Mouse (Mus musculus): ENCODE data around the gene Slc38a8.

The Slc38a8 gene

GRCm38 (mm10) chr8:119487093-119487492 is 14.4 kb downstream of the Slc38a8 start:
- no peak for DNase-seq (ENCODE audit: low read depth in 1 of 2, low spot score in 2 of 2)

- DNase-seq (ENCODE audit: low read depth in 1 of 2, low spot score in 2 of 2) = no peak
Measured at GRCm38 (mm10) chr8:119484145-119484896, 17.2 kb downstream of the Slc38a8 start.

DNA sequence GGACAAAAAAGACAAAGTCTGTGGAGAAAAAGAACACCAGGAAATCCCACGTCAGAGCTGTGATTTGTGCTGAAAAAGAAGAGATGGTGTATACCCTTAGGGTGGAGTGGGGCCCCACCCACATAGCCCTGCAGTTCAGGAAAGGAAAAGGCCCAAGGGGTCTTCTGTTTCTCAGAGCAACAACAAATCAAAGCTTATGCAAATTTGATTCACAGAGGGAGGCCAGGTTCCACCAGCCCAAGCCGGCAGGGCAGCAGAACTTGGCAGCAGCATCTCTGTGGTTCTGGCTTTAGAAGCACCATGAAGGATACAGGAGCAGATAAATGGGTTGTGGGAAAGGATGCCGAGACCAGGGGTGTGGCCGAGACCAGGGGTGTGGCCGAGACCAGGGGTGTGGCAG is 22.8 kb downstream of the Slc38a8 start:
- DNase-seq (ENCODE audit: low read depth in 1 of 2, low spot score in 2 of 2) = no peak

GRCm38 (mm10) chr8:119468091-119468490 is 33.4 kb downstream of the Slc38a8 start:
- DNase-seq (ENCODE audit: low read depth in 1 of 2, low spot score in 2 of 2) = no peak

DNA sequence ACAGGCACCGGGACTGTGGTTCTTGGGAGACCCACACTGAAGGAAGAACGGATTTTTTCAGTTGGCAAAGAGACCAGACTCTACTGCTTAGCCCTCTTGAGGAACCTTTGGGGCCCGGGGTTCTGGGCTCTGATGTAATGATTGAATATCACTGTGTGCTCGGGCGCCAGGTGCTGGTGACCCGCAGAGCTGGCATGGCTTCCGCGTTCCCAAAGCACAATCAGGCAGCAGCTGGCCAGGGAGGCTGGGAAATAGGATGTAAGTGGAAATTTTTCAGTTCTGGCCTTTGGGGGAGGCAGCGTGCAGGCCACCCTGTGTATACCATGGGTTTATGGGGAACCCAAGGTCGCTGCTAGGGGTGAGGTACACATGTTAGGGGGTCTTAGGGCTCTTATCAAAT is 34.7 kb downstream of the Slc38a8 start:
- DNase-seq (ENCODE audit: low read depth in 1 of 2, low spot score in 2 of 2) = no peak

- DNase-seq (ENCODE audit: low read depth in 1 of 2, low spot score in 2 of 2) = no peak
Measured at GRCm38 (mm10) chr8:119466105-119466504, 35.4 kb downstream of the Slc38a8 start.

GRCm38 (mm10) chr8:119463709-119464108 is 37.8 kb downstream of the Slc38a8 start:
- no peak for DNase-seq (ENCODE audit: low read depth in 1 of 2, low spot score in 2 of 2)

DNA sequence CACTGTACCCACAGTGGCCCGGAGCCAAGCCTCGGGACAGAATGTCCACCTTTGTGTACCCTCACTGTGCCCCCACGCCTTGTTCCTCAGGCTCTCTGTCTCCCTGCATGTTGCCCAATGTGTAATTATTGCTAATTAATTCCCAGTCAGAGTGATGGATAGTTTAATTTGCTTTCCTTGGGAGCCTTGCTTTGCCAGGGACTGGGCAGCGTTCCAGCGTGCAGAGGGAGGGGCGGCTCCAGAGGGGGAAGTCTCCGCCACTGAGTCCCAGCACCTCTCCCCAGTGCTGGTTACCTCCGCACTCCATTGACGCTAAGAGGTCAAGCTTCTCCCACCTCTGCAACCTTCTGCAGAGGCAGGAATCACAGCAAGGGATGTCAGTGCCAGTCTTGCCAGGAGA is 40.1 kb downstream of the Slc38a8 start:
- no peak for DNase-seq (ENCODE audit: low read depth in 1 of 2, low spot score in 2 of 2)

DNA sequence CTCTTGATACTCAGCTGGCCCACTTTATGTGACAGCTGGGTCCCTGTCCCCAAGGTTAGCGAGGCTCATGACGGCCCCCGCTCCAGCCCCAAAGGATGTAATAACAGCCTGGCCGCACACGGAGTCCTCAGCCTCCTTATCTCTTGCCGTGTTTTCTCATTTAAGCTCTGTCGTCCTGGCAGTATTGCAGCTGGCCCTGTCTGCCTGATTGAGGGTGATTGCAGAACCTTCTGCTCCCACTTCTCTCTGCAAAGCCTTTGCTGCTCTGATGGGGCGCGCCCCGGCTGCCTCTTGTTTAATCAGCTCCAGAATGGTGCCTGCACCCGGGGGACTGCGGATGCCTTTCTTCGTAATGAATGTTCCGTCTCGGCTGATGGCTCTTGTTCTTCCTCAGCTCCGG is 41.8 kb downstream of the Slc38a8 start:
- DNase-seq (ENCODE audit: low read depth in 1 of 2, low spot score in 2 of 2) = no peak

- DNase-seq (ENCODE audit: low read depth in 1 of 2, low spot score in 2 of 2) = no peak
Measured at GRCm38 (mm10) chr8:119456045-119456444, 45.5 kb downstream of the Slc38a8 start.

- DNase-seq (ENCODE audit: low read depth in 1 of 2, low spot score in 2 of 2) = no peak
Measured at GRCm38 (mm10) chr8:119452919-119453318, 48.6 kb downstream of the Slc38a8 start.

DNA sequence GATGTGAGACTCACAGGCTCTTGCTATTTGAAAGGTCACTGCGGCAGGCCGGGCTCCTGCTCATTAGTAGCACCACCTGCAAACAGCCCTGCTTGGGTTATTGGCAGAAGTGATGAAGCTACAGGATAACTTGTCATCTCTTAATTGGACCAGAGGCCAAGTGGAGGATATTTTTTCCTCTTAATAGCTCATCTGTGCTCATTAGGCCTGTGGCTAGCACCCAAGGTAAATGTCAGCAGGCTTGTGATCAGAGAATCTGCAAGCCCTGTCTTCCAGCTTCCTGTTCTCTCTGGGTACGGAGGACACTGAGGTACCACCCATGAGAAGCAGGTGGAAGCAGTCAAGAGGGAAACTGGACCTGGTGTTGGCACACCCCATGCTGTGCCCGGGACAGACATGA is 50.4 kb downstream of the Slc38a8 start:
- DNase-seq (ENCODE audit: low read depth in 1 of 2, low spot score in 2 of 2) = no peak

DNA sequence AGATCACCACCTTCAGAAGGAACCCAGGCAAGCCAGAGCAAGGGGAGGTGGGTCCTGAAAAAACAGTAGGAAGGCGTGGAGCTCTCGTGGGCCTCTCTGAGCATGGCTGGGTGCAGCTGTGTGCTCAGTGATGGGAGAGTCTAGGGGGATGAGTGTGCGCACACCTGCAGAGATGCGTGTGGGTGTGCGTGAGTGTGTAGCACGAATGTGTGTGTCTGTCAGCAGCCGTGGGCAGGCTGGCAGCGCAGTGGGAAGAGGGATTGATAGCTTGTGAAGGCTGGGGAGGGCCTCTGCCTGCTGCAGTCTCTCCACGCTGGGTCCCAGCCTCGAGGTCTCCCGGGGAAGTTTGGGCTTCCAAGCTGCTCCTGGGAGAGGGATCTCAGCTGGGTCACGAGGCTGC is 51.9 kb downstream of the Slc38a8 start:
- no peak for DNase-seq (ENCODE audit: low read depth in 1 of 2, low spot score in 2 of 2)

- no peak for DNase-seq (ENCODE audit: low read depth in 1 of 2, low spot score in 2 of 2)
Measured at GRCm38 (mm10) chr8:119447781-119448170, 53.7 kb downstream of the Slc38a8 start.

GRCm38 (mm10) chr8:119446990-119447780 is 54.3 kb downstream of the Slc38a8 start:
- DNase-seq (ENCODE audit: low read depth in 1 of 2, low spot score in 2 of 2) = no peak

DNA sequence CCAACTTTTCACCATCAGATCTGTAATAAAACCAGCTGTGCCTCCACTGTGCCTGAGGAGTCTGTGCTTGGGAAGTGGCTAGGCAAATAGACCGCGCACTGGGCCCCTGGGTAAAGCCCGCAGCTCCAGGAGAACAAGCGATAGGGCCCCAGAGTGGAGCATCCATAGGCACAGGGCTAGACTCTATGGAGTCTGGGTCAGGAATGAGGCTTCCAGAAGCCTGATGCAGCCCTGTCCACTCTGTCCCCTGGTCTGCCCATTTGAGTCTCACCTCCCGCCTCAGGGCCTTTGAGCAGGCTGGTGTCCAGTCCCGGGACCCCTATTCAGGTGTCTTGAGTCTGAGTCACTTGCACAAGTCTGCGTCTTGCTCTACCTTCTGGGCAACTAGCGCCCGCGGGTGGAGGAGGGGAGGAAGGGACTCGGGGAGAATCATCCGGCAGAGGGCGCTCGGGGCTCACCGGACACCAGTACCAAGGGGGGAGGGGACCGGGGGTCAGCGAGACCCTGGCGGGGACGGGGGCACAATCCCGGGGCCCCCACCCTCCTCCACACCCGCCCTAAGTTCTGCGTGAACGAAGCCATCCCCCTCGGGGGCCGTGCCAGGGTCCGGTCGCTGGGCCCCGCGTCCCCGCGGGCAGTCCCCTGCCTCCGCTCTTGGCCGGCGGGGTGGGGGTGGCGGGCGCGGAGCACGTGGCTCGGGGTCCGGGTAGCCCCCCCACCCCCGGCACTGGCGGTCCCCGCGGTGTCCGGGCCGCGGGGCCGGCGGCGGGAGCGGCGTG is 55.1 kb downstream of the Slc38a8 start, which contains the start of gene Necab2:
Necab2 (plus strand) TSS at position 509 of the 779 bp plus-strand sequence.
- peak in 1 of 2 experiments; percentile 38 for DNase-seq (ENCODE audit: low read depth in 1 of 2, low spot score in 2 of 2)

DNA sequence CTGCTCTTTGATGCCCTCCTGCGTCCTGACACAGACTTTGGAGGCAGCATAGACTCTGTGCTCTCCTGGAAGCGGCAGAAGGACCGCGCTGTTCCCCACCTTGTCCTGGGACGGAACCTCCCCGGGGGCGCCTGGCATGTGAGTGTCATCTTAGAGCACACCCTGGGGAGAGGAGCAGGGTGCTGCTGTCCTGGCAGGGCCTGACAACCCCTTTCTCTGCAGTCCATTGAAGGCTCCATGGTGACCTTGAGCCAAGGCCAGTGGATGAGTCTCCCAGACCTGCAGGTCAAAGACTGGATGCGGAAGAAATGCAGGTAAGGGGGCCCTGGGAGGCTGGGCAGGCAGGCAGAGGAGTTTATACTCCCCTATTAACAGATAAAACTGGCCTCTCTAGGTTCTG is 58.5 kb downstream of the Slc38a8 start:
- no peak for DNase-seq (ENCODE audit: low read depth in 1 of 2, low spot score in 2 of 2)

- no peak for DNase-seq (ENCODE audit: low read depth in 1 of 2, low spot score in 2 of 2)
Measured at GRCm38 (mm10) chr8:119442013-119442412, 59.5 kb downstream of the Slc38a8 start.

DNA sequence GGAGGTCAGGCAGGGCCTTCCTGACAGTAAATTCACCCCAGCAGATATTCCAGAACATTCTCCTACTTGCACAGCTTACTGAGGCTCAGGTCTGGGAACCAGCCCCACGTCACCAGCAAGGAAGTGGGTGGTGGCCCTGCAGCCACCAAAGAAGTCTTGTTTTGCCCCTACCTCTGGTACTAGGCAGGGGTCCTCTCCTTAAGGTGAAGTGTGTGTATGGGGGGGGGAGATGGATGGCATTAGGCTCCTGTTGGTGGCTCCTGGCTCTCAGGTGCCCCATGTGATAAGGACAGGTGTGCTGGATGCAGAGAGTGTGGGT is 60.6 kb downstream of the Slc38a8 start:
- DNase-seq (ENCODE audit: low read depth in 1 of 2, low spot score in 2 of 2) = no peak

DNA sequence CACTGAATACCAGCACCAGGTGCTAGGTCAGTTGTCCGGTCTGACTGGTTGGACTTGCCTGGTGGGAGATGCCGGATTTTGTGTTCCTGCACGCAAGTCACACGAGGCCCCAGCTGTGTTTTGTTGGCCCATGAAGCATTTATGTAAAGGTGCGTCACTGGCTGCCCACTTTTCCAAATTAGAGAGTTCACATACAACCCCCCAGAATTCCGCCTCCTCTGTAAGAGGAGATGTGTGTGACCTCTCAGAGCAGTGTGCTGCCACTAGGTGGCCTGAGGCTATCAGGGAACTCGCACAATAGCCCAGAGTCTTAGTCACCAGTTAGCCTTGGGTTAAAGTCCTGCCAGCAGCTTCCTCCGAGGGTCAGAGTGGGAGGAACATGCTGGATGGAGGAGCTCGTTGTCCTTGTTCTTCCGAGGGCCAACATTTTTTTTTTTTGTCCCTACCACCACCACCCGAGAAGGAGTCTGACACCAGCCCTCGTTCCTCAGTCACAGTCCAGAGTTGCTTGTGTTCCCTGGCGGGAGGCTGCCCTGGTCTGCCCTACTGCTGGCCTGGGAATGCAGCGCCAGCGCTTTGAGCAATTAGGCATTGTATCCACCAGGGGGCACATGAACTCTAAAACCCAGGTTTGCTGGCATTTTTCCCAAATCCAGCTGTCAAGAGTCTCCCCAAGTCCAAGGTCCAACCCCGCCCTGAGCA is 61.1 kb downstream of the Slc38a8 start:
- DNase-seq (ENCODE audit: low read depth in 1 of 2, low spot score in 2 of 2) = peak in 1 of 2 experiments; percentile 45

GRCm38 (mm10) chr8:119439893-119440249 is 61.6 kb downstream of the Slc38a8 start:
- no peak for DNase-seq (ENCODE audit: low read depth in 1 of 2, low spot score in 2 of 2)
